Mouse (Mus musculus) frontal cortex, adult (tissue): Measurements from ENCODE around the gene Etfa.
A peak's percentile ranks its signal among the peaks of the same experiment; 100 is the strongest.

Experiments
- ATAC-seq: cut with Nextera tagmentation; 2 replicates; pipeline ENCODE4 v1.9.2; 2017; ENCODE audit warnings: mild to moderate bottlenecking, moderate library complexity, mixed read lengths; ENCODE audit not compliant: low TSS enrichment

Etfa gene

GRCm38 (mm10) chr9:55511521-55511993 lies 486 bp downstream of the Etfa start:
- peak; percentile 67 for ATAC-seq

GRCm38 (mm10) chr9:55510651-55511235 lies 1.3 kb downstream of the Etfa start:
- ATAC-seq: no peak

- ATAC-seq: no peak
Measured at GRCm38 (mm10) chr9:55509731-55510130, 2.3 kb downstream of the Etfa start.

DNA sequence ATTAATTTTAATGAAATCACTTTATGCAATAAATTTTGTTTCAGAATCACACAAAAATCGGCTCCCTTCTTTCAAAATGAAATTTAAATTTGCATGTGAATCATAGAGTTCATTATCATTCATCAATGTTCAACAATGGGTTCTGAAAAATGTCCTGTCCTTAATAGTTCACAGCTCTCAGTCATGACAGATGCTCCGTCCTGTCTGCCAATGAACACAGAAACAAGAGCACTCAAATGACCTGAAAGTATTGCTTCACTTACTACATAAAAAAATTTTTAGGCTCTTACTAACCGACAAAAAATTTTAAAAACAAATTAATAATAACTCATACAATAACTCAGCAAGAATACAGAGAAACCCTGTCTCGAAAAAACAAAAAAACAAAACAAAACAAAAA lies 3.3 kb downstream of the Etfa start:
- no peak for ATAC-seq

DNA sequence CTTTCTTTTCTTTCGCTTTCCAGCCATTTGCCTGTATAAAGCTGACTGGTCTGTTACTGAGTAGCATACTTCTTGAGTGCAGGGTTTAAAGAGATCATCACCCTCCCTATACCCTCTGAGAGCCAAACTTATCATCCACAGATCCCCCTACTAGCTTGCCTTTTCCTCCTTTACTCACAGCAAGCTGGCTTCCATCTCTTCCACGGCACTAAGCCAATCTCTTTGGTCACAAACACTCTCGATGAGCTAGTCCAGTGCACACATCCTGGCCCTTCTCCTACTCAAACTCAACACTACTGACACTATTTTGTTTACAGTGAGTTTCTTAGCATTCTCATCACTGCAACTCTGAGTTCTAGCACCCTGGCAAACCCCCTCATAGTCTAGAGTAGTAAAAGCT lies 4.1 kb downstream of the Etfa start:
- ATAC-seq: no peak

DNA sequence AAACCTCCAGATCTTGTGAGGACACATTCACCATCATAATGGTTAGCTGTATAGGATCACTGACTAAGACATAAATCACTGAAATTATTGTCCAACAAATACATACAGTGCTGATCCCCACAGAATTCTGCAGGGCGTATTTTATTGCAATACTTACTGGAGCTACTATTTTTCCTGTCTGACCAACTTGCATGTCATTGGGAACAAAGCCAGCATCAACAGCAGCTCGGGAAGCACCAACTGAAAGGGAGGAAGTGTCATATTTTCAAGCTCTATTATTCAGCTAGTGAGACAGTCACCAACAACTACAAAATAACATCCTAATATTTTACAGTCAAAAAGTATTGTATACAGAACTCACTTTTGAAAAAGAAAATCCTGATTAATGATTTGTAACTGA lies 29.9 kb downstream of the Etfa start:
- ATAC-seq: peak; percentile 38; the same call in 1 of the 2 replicates

GRCm38 (mm10) chr9:55478699-55479098 lies 33.3 kb downstream of the Etfa start:
- no peak for ATAC-seq

DNA sequence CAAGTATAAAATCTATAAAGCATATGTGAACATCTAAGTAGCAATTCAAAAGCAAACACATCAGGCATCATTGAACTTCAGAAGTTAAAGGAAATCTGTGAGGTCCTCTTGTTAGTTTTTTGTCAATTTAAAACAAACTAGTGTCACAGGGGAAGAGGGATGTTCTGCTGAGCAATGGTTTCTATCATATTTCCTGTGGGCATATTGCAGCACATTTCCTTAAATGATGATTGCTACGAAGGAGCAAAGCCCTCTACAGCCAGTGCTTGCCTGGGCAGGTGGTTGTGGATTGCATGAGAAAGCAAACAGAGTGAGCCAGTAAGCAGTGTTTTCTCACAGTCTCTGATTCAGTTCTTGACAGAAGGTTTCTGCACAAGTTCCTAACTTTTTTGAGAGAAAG lies 36.0 kb downstream of the Etfa start:
- no peak for ATAC-seq

DNA sequence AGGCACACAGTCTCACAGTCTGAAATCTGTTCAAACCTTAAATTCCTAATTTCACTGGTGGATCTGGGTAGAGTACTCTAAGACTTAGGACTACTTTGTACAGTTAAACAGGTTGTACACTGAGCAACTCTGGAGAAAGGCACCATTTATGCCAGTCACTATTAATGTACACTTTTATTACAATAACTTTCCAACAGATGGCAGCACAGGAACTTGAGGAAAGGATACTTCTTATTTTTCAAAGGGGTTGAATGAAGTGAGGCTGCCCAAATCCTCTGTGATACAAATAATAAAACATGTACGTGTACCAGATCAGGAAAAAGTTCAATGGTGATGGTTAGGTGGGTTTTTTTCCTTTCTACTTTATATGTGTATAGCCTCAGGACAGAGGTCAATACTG lies 43.6 kb downstream of the Etfa start:
- no peak for ATAC-seq

- ATAC-seq: no peak
Measured at GRCm38 (mm10) chr9:55453366-55453765, 58.7 kb downstream of the Etfa start.

DNA sequence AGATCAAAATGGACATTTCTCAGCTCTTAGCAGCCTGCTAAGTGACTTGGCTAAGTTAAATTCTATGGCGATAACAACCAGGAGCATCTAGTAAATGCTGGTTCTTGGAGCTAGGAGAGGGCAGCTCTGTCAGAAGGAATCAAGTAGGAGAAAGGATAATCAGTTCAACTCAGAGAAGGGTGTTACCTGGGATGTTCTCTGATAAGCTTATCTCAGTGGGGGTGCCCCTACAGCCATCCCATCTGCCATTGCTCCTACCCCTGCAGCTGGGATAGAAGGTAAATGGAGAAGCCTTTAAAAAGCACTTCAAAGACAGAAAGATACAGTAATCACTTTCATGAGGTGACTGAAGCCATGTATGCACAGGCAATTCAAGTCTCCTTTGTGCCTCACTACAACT lies 59.1 kb downstream of the Etfa start:
- ATAC-seq: no peak

DNA sequence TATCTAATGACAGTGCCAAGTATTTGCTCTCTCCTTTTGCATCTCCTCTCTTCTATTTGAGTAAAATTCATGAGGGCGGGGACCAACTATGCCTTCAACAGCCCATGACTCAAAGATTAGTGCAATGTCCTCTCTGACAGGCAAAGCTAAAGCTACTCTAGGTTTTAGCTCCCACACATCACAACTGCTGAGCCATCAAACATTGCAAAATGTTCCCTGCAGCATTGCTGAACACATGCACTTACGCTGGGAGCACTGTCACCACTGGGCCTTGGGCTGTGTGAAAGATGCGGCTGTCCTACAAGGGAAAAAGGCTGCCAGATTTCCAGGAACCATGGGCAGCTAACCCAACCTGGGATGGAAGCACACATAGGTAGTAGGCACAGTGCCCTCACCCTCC lies 60.6 kb downstream of the Etfa start:
- peak; percentile 95 for ATAC-seq

DNA sequence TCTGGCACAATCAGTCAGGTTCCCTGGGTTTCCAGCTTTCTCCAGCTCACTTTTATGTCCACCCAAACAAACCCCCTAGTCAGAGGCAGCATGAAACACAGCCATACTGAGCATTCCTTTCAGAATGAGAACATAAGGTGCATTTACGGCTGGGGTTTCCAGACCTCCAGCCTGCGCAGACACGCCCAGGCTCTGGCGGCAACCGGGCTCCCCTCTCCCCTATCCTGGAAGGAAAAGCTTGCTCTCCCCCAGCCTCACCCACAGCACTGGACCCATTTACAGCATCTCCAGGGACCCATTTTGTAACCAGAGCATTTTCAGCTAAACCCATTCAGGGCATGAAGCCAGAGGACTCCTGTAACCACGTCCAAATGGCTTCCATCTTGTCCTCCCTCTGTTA lies 62.0 kb downstream of the Etfa start:
- no peak for ATAC-seq

GRCm38 (mm10) chr9:55449108-55449507 lies 62.9 kb downstream of the Etfa start:
- ATAC-seq: no peak

- no peak for ATAC-seq
Measured at GRCm38 (mm10) chr9:55447509-55447908, 64.5 kb downstream of the Etfa start.

DNA sequence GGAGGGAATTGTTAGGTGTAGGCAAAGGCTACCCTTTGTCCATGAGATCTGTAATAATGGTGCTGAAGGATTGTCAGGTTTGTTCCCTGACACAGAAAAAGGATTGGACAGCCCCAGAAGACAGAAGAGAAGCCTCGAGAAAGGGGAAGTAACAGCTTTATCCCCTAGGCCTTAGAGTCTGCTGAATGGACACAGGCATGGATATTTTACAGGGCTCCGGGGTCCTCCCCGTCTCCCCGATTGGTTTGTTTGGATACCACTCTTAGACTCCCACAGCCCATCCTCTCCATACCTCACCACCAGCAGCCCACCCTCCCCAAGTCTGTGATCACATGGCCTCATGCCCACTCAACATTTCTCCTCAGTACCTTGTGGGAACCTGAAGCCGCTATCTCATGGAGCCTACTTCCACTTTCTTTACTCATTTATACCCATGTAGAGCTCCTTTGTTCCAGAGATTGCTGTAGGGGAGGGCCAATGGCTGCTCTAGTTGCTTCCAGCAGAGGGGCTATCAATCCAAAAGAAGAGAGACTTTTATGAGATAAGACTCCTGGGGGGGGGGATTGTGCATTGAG lies 72.8 kb downstream of the Etfa start:
- no peak for ATAC-seq

DNA sequence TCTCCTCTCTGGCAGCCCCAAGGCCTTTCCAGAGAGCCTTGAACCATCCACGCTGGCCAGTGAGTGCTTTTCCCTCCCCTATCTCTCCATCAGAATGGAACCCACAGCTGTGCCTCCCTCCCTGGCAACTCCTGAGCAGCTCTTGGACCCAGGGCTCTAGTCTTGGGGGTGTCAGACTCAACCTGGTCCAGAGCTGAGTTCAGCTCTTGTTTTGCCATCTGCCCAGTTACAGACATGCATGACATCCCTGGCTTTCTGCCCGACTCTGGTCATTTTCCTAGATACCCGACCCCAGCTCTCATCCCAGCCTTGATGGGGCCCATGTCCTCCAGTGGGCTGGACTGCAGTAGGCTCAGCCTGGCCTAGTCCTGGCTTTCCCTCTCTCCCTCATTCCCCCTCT lies 73.6 kb downstream of the Etfa start:
- ATAC-seq: no peak

- no peak for ATAC-seq
Measured at GRCm38 (mm10) chr9:55433875-55434274, 78.2 kb downstream of the Etfa start.

- no peak for ATAC-seq
Measured at GRCm38 (mm10) chr9:55432306-55433289, 79.4 kb downstream of the Etfa start.

DNA sequence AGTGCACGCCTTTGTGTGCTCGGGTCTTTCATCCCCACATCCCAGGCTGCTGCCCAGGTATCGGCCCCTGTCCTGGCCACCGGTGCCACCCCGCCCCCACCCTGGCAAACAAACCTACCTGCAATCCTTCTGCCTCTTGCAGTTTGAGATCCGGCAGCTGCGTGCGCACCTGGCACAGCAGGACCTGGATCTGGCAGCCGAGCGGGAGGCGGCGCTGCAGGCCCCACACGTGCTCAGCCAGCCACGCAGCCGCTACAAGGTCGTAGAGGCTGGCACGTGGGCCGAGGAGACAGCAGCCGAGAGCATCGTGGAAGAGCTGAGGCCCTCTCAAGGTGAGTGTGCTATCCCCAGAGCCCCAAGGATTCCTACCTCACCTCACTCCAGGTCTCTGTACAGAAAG lies 81.9 kb downstream of the Etfa start:
- no peak for ATAC-seq

DNA sequence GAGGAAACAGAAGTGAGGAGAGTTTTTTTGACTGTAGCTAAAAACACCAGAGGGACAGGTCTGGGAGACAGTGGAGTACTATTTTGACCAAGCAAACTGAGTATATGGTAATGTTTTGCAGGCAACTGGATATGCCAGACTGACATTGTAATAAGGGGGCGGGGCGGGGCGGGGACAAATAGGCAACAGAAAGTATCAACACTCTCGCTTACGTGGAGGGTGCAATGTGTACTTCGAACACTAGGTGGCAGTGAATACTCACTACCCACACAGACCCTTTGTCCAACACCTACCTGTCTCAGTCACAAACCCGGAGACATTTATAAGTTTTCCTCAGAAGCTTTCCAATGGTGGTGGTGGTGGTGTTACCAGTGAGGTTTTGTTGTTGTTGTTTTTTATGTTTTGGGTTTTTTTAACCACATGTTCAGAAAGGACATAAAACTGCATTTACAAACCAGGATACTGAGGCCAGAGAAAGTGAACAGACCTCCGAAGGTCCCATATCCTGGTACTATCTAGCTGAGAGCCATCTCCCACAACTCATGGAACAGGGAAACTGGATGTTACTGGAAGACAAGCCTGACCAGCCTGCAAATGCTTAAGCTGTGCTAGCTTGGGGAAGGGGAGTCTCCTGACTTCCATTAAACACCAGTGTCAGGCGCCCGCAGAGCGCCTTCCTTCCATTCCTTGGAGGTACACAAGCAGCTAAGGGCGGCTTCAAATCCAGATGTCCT lies 82.6 kb downstream of the Etfa start:
- peak; percentile 85 for ATAC-seq

- no peak for ATAC-seq
Measured at GRCm38 (mm10) chr9:55425271-55425810, 86.7 kb downstream of the Etfa start.
